Mouse (Mus musculus) cerebellum, postnatal 14 days (tissue): ENCODE measurements around the gene Selenof.

Source experiments
- DNase-seq, 2 experiments: peaks; one replicate each; pipeline ENCODE4 v3.0.0; 2021; ENCODE audit warnings: mixed read lengths in 2 of 2

The Selenof gene

DNA sequence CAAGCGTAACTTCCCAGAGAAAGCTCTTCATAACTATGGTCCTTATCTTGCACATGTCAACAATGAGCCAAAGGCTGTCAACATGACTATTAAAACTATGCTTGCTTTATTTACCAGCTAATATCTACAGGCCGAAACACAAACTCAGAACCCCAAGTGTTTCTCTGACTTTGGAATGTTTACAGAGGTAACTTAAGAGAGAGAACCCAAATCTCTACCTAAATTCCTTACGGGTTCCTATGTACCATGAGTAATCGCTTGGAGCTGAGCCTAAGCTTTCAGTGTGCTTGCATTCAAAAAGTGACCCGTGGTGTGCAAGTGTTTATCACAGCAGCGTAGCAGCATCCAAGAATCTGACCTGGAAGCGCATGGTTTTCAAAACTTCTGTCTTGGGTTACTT is 4.9 kb upstream of the Selenof start:
- DNase-seq: no peak

DNA sequence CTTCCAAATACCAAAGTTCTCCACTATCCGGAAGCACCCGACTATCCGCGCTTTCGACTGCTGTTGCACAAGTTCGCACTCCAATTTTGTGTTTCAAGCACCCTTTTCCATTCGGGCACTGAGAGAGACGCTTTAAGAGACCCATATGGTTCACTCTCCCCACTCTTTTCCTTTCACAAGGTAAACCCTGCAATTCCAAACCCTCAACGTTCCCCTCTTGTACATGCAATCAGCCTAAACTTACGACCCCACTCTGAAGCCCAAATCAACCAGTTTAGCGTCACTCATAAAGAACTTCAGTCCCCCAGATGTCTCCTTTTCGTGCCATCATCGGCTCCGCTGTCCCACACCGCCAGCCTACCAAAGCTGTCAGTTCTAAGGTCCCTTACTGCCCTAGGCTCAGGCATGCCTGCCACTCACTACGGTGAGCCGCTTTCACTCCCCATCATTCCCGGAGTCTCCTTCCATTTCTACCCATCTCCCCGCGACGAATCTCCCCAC is 1.2 kb upstream of the Selenof start:
- peak in 1 of 2 experiments; percentile 42 for DNase-seq

DNA sequence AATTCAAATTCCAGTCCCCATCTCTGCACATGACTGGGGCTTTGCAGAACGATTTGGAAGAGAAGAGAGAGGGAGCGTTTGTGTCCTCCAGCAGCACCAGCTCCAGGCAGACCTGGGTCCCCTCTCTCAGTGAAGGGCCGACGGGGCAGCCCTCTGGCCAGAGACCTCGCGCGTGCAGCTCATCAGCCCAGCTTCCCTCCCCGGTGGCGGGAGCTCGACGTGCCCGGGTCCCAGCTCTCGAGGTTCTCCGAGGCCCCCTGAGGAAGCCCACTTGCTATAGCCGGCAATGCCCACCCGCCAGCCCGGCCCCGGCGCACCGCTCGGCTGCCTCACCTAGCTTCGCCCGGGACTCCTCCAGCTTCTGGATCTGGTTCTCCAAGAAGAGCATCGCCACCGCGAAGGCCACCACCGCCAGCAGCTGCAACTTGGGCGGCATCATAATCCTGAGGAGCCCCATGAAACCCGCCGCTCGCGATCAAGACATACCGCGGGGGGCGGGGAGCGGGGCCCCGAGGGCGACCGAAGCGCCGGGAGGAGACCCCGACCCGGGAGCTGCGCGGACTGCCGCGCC is 618 bp upstream of the Selenof start:
- peak in 1 of 2 experiments; percentile 70 for DNase-seq

DNA sequence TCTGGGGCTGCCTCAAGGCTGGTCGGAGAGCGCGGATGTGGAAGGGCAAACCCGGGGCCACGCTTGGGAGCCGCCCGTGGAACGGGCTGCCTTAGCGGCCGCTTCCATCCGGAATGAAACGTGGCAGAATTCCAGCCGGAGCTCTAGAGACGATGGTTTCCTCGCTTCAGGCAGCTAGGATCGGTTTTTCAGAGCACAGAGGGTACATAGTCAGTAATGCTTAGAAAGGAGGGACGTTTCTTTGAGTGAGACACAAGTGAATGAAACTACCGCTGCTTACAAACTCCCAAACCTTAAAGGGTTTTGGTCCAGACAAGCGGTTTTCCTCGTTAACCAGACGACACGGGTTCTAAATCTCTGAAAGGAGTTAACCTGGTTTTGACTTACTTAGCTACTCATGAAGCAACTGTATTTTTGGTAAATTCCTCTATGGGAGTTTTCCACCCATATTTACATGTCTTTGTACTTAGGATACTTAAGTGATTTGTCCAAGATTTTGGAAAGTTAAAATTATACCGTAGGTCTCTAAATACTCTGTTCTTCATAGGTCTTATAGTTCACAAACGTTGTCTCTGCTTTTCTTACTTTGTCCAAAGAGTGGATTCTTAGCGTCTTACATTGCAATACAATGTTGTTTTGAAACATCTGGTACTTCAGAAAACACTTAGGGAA is 848 bp downstream of the Selenof start:
- DNase-seq: peak in 1 of 2 experiments; percentile 90

DNA sequence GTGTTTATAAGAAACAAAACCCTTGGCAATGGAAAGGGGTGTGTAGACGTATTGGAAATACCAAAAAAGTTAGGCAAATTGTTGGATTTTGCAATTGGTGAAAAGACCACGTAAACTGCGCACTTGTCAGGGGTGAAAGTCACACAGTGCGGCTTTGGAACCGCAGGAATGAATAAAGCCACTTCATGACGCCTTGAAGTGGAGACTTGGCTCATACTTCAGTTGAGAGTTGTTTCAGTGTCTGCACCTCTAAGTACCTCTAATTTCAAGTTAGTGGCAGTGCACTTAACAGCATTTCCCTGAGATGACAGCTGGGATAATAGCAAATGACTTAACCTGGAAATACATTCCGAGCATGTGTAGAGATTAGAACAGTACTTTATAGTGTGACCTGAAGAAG is 4.2 kb downstream of the Selenof start:
- no peak for DNase-seq

DNA sequence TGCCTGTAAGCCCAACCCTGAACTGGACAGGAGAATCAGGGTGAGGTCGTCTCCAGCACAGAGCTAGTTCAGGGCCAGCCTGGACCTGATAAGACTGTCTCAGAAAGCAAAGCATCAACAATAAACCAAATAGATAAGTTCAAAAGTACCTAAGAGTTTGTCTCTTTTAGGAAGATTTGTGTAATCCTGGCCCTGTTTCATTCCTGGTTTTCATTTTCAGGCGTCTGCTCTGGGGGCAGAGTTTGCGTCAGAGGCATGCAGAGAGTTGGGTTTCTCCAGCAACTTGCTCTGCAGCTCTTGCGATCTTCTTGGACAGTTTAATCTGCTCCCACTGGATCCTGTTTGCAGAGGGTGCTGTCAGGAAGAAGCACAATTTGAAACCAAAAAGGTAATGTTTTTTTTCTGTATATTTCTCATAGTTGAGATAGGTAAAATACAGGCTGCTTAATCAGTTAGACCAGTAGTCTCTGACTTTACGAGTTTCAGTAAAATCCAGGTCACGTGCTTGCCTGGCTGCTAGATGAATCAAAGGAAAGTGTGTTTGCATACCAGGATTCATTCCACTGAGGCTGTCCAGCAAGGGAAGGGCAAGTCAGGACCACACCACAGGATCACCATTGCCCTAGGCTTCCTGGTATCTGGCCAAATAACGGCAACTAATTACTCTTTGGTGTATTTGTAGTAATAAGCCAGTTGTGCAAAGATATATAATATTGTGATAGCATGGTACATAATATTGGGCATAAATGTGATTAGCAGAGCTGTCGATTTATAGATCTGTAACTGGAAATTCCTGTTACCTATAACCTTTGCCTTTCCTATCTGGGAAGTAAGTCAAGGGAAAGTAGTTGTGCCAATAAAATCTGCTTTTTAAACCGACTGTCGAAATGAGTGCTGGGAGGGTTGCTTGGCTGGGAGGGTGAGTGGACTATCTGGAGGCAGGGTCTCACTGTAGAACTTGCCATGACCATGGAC is 7.5 kb downstream of the Selenof start:
- no peak for DNase-seq

DNA sequence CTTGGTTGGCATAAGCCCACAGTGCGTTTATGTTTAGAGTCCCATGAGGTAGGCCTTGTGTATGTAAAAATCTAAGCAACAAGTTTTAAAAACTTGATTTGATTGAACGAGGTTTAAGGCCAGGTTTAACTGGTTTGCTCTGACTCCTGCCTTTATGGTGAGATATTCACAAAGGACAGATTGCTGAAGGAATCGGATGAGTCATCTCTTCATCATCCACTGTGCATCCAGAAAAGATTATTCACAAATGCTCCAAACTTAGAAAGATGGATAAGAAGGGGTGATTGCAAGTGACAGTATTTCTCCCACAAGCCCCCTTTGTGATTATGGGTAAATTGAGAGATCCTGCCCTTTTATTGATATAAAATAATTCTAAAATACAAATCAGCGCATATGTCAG is 8.8 kb downstream of the Selenof start:
- no peak for DNase-seq

DNA sequence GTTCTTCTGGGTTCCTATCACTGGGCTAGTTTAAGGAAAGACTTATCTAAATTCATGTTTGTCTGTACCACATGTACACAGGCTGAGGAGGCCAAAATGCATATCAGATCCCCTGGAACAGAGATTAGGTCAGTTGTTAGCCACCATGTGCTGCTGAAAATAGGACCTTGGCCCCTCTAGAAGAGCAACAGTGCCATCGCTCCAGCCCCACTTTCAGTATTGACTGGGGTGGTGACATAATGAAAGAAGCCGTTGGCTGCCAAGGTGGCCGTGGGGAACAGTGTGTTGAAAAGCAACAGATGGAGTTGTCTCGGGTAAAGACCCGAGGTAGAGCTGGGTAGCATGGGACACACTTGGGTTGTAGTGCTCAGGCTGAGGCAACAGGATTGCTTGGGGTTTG is 9.7 kb downstream of the Selenof start:
- no peak for DNase-seq

DNA sequence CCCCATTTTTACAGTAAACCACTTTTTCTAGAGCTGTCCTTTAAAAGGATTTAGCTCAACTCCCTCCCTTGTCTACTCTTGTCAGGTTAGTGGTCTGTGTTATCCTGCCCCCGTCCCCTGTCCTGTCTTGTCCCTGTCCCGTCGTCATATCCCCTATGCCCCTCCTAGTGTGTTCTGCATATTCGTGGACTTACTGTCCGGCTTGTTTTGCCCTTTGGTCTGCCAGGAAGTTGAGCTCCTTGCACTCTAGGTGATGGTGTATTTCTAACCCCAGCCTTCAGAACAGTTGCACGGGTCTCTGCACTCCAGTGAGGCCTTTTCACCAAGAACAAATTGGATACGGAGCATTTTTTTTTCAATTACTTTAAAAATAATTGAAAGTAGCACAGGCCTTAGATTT is 10.2 kb downstream of the Selenof start:
- no peak for DNase-seq

DNA sequence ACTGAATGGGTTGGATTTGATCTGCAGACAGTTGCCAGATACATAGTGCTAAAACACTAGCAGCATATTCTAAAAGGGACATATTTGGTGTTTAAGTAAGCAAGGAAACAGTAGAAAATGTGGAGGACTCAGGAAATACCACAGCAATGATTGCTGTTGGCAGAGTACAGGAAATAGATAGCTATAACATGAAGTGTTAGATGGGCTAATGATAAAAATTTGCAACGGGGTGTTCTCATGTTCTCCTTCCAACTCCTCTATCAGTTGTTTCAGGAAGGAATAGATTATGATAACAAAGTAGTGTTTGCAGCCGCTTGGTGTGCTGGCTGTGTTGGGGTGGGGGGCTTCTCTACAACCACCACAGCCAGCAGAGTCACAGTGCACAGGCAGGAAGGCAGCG is 11.7 kb downstream of the Selenof start:
- DNase-seq: no peak

DNA sequence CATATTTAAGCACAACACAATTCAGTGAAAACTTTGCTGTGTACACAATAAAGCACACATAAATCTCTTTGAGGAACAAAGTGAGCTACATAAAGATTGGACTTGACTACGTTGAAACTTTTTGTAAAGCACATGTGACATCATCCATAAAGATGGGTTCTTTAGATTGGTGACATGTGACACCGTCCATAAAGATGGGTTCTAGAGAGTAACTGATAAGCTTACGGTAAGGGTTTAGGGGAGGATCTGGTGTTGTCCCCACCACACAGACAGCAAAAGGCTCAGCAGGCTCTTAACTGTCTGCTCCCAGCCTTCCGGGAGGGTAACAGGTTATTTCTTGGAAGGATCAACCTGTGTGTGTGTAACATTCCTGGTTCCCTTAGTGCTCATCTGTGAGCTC is 12.2 kb downstream of the Selenof start:
- DNase-seq: no peak

DNA sequence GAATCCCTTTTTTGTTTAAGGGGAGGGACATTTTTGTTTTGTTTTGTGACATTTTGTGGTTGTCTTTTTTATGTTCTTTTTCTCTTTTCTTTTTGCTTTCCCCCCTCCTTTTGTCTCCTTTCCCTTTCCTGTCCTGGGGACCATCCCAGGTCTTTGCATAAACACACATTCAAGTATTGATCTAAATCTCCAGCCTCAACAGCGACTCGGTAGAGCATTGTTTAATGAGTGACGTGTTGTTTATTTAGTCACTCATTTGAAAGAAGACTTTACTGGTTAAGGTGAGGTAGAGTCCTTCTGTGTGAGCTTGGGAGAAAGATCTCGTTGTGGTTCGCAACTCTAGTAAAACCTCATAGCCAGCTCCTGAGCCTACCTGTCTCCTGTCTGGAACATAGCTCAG is 13.7 kb downstream of the Selenof start:
- no peak for DNase-seq

DNA sequence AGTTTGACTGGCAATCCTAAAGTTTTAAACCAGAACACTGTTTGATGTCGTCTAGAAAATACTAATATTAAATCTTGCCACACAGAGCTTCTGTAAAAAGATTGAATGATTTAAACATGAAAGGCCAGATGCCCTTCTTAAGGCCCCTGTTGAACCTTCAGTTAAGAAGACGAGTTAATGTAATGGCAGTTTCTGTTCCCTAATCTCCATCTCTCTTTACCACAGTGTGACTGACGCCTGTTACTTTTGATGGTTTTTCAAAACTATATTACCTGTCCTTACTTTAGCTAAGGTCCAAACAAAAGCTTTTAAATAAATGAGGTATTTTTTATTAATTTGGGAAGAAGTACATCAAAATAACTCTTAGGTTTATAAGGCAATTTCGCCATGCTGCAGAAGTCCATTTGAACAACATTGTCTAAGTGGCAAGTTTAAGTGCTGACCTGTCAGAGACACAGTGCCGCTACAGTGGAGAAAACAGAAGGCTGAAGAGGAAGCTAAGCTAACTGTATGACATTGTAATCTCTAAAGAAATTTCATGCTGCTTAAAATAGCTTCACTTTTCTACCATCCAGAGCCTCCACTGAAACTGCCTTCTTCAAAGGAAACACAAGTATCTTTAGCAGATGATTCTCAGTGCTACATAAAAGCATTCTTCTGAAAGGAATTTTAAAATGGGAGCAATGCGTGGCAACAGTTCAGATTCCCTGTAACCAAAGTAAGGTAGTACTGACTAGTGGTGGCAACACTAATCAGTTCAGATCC is 14.9 kb downstream of the Selenof start:
- DNase-seq: no peak

DNA sequence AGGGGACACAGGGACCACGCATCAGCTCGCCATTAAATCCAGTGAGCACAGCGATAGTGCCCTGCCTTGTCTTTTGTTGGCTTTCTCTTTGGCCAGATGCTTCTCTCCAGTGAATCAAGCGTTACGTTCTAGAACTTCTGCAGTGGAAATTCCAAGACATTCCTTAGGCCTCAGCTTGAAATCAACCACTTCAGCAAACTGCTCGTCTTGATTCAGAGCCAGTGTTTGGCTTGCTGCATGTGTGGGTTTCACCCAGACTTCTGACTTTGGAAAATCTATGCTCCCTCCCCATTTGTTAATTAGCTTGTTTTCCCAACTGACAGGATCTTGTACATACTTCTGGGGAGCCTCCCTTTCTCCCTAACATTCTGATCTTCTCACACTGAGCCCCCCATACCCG is 16.6 kb downstream of the Selenof start:
- no peak for DNase-seq

DNA sequence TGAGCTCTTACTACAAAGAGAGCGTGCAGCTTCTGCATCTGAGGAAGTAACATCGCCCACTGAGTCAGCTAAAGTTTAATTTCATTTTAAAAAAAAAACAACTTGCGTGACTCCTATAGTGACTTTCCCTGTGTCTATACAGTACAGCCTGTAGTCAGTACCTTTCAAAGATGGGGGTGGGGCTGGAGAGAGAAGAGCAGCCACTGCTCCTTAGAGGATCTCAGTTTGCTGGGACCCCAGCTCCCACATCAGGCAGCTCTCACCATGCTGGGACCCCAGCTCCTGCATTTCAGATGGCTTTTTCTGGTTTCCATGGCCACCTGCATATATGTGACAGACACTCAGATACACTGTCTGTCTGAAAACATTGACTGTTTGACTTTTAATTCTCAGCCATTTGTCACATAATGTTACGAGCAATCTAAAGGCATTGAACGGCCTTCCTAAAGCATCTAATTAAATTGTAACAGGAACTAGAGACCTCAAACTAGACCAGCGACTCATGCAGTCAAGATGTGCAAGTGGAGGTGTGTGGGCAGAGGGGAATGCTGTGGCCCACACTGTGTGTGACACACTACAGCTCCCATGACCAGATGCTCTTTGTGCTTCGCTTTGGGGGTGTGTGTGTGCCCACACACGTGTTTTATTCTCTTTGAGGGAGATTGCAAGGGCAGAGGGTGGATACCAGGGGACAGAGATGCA is 19.2 kb downstream of the Selenof start:
- no peak for DNase-seq

DNA sequence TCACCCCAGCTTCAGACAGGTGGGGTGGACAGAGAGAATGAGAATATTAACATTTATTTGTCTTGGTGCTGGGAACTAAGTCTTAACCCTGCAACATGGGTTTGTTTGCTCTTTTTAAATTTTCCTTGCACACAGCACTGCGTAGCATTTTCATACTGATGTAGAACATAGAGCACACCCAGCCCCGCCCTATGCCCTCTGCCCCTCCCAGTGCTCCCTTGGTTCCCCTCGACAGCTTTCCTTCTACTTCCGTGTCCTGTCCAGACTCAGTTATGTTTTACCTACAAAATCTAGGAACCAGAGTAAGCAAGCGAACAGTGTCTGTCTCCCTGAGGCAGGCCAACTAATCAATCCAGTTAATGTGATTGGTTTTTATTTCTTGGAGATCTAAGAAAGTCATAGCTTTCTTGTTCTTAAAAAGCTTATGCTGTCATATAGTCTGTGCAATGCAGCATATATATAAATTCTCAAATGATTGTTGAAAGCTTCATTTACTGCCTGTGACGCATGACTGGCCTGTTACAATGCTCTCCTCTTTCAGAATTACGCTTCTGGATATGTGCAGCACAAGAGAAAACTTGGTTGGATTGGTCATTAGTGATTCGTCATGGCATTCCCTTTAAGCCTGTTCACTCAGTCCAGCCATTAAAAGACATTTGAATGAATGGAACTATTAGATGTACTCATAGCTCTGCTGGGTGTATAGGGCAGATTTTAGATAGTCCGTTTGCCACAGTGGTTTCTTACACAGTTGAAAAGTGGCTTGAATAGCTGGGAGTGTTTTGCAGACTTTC is 23.1 kb downstream of the Selenof start:
- no peak for DNase-seq

DNA sequence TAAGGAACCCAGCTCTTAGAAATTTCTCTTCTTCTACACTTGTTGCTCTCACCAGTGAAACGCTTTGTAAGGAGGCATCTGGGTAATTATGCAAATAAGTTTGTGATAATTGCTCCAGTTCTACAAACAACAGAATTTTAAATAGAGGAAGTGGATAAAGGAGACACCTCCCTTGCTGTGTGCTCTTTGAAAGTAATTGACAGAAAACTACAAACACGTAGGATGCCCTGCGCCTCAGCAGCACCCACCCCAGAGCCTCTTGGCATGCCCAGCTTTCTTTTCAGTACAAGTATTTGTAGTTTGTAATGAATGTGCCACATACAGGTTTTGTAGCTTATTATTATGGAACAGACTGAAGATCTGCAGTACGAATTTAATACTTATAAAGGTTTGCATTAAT is 27.0 kb downstream of the Selenof start:
- no peak for DNase-seq

DNA sequence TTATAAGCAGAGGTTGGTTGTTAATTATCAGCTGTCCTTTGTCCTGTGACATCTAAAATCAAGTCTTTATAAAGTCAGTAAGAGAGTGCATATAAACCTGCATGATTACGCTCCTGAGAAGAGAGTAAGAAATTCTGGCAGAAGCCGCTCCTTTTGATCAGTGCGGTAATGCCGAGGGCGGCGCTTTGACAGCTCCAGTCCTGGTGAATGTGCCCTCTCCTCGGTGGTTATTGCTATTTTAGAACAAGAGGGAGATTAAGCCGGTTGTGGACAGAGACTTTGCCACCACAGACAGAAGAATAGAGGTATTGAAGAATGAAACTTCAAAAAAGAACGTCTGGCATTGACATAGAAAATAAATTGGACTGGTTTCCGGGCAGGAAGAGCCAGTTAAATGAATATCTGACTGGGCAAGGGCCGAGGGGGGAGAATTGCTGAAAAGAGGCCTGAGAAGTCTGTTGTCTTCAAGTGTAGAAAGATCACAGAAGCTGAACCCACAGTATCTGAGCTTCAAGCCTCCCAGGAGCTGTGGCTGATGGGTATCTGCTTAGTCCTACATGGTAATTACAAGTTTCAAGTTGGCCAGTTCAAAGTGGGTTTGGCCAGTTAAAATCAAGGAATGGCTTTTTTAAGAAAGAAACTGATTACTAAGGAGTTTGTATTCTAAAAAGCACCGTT is 27.8 kb downstream of the Selenof start:
- no peak for DNase-seq

DNA sequence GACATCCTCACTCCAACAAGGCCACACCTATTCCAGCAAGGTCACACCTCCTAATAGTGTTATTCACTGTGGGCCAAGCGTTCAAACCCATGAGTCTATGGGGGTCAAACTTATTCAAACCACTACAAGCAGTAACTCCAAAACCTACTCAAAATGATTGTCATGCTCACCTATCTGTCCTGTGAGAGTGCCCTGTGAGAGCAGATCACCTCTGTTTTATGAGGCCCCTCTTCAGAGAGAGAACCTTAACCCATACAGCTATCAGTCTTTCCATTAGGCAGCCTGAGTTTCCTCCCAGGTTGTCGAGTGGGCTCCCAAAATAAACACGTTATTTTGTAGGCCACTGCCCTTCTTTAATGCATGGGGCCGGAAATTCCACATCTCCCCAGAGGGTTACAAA is 32.3 kb downstream of the Selenof start:
- DNase-seq: no peak

DNA sequence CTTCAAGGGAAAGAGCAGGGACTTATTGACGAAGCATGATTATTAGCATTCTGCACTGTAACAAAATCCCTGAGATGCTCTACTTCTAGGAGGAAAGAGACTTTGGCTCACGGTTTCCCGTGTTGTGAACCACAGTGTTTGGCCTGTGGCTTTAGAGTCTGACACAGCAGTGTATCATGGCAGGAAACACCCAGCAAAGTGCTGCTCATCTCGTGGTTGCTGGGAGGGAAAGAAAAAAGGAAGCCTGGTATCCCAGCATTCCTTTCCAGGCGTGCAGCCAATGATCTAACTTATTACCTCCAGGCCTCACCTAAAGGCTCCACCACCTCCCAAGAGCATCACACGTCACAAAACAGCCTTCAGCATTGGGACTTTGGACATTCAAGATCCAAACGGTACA is 32.7 kb downstream of the Selenof start:
- no peak for DNase-seq

DNA sequence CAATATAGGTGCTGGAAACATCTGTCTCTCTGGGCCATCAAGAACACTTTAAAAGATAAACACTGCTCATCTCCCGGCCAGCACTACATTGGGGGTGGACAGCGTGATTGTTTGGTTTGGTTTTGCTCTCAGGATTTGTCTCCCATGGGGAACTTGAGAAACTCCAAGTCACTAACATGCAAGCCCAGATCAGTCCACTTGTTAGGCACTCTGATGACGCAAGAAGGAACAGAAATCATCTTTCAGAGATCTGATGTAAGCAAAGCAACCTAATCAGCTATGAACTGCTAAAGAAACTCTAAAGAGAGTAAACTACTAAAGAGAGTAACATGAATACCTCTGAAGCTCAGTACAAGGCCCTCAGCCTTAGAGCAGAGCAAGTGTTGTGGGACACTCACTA is 33.5 kb downstream of the Selenof start:
- no peak for DNase-seq
